Mouse (Mus musculus): Measurements from ENCODE around the gene Smg5. TPM values are rescaled to one million over a fixed set of nuclear protein-coding genes. Genes with fewer than 3 reads are reported as not detected.
"Not testable (repeated sequence)": the region's sequence is repeated elsewhere in the genome, so short reads cannot be mapped to it uniquely, and the experiment has no call there.

Gene Smg5
- polyA plus RNA-seq, 1 experiment from 2014 or later = 58.4 TPM

DNA sequence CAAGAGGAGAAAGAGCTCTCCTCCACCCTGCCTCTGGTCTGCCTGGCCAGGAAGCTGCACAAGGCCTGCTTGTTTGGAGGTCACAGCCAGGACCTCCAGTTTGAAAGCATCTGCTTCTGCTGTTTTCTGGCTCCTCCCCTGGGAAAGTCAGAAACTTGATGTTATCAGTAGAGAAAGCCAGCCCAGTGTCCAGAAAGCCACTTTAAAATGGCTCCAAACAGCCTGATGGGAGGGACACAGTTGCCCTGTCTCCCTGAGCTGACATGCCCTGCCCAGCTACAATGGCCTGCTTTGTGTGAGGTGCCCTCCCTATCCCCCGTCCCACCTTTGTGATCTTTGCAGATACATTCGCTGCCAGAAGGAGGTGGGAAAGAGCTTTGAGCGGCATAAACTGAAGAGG, 23.9 kb downstream of the Smg5 start:
- Histone ChIP-seq H3K9me3 (no peaks in the 10 kb centered on the region), H3K4me3 (no peak overlapping the region), H3K27ac (no peak overlapping the region), H3K27me3 (peaks cover 10% of the 10 kb centered on the region), H3K36me3 (peaks cover 78% of the 10 kb centered on the region), H3K9ac (no peak overlapping the region), H3K4me1 (peaks cover 9% of the 10 kb centered on the region), H3K4me2 (replicated peaks) (no peak overlapping the region)
- ATAC-seq (ENCODE audit: low FRiP score, low read depth) = no peak
- WGBS = 79% methylated on average over 3 of the region's 3 CpGs

DNA sequence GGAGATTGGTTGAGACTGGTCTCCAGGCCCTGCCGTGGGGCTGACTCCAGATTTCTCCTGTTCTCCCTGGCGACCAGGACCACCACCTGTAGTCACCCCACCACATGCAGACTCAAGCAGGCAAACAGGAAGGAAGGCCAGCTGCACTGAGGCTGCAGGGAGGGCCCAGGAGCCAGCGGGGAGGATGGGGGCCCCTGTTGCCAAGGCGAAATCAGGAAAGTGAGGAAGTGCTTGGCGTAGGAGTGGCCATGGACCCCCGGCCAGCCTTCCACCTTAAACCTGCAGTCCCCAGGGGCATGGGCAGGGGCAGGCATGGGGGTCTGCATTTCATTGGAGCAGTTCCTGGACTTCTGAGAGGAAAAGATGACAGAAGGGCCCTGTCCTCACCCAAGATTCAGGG, 25.0 kb downstream of the Smg5 start:
- H3K4me2 ChIP-seq (replicated peaks) = no peak overlapping the region
- H3K4me1 ChIP-seq = peaks cover 9% of the 10 kb centered on the region
- H3K36me3 ChIP-seq = peaks cover 67% of the 10 kb centered on the region
- 77% methylated on average over 6 of the region's 6 CpGs for WGBS
- peaks cover 21% of the 10 kb centered on the region for H3K27me3 ChIP-seq
- H3K27ac ChIP-seq = no peak overlapping the region
- no peak overlapping the region for H3K9ac ChIP-seq
- no peak for ATAC-seq (ENCODE audit: low FRiP score, low read depth)
- no peaks in the 10 kb centered on the region for H3K9me3 ChIP-seq
- H3K4me3 ChIP-seq = no peak overlapping the region

DNA sequence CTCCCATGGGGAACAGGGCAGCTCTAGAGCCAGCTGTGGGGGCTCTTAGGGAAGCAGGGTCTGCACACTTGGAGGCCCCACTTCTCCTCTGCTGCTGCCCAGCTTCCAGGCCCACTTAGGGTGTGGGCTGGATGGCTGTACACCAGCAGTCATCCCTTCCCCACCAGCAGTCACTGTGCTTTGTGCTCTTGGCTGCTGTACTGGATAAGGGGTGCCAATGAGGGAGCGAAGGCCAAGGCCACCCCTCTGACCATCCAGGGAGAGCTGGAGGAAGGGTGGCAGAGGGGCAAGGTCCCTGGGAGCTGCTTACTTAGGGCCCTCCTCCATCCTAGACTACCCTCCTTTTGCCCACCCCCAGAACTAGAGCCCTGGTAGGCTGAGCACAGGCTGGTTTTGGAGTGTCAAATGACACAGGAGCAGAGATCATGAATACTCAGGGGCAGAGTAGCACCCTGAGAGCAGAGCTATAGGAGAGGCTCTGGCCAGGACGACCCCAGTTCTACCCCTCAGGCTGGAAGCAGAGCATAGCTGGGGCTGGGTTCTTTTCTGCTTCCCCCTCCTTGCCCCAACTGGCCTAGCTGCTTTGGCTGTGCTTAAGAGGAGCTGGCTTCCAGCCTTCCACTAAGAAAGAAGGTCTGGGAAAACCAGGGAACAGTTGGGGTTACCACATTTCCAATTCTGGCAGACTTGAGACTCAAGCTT, 25.7 kb downstream of the Smg5 start:
- no peaks in the 10 kb centered on the region for H3K9me3 ChIP-seq
- 84% methylated on average over 2 of the region's 2 CpGs for WGBS
- peaks cover 26% of the 10 kb centered on the region for H3K27me3 ChIP-seq
- peaks cover 9% of the 10 kb centered on the region for H3K4me1 ChIP-seq
- H3K36me3 ChIP-seq = peaks cover 60% of the 10 kb centered on the region
- no peak overlapping the region for H3K9ac ChIP-seq
- ATAC-seq (ENCODE audit: low FRiP score, low read depth) = no peak
- H3K4me3 ChIP-seq = no peak overlapping the region
- H3K4me2 ChIP-seq (replicated peaks) = no peak overlapping the region
- H3K27ac ChIP-seq = no peak overlapping the region; the same call in 1 of the 2 replicates

DNA sequence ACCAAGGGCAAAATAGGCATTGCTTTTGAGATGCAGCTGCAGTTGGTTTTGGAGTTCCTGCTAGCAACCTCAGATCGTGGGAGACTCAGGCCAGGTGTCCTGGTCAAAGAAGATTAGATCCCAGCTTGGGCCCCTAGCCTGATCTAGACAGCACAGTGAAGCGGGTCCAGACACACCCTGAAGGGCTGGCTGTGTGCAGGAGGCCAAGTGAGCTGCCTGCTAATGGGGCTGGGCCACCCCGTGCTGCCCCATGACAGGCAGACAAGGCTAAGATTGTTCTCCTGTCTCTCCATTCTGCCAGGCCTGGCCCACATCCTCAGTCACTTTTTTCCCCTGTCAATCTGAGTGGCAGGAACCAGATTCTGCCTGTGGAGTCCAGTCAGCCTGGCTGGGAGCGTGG, 27.6 kb downstream of the Smg5 start:
- Histone ChIP-seq H3K4me2 (replicated peaks) (no peak overlapping the region), H3K27ac (peak overlapping the region; percentile 52; the same call in 1 of the 2 replicates)
- ATAC-seq (ENCODE audit: low FRiP score, low read depth) = no peak

DNA sequence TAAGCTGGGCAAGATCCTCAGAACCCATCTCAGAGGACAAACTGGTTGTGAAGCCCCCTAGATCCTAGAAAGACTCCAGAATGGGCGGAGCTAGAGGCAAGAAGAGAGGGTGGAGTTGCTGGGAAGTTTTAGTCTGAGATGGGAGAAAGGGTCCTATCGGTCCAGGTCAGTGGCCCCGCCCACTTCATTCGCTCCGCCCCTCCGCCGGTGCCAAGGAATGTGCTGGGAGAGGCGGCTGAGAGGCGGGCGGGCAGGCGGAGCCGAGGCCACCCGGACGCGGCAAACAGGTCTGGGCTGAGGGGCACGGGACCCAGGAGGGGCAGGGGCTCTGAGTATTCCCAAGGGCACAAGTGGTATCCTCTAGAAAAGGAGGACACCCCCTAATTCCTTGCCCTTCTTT, 28.3 kb downstream of the Smg5 start, which contains the start of gene Paqr6:
Gene Paqr6 (plus strand): TSS at position 248 of the 400 bp plus-strand sequence.
- Histone ChIP-seq H3K4me2 (replicated peaks) (peak within 1 kb of the TSS; percentile 49), H3K36me3 (peaks cover 34% of the 10 kb centered on the region), H3K9ac (peak within 1 kb of the TSS; percentile 48), H3K4me3 (peak within 1 kb of the TSS; percentile 25), H3K9me3 (no peaks in the 10 kb centered on the region), H3K27ac (peak within 1 kb of the TSS; percentile 52; the same call in 1 of the 2 replicates), H3K4me1 (peaks cover 9% of the 10 kb centered on the region), H3K27me3 (peaks cover 26% of the 10 kb centered on the region)
- WGBS = 2% methylated on average over 16 of the region's 16 CpGs
- 0 out of 2 replicates have a peak, but pooled peaks have one; percentile 19 for ATAC-seq (ENCODE audit: low FRiP score, low read depth)

More for the DNA sequence above, 27.6 kb downstream of the Smg5 start:
- H3K9ac ChIP-seq = peak overlapping the region; percentile 20; the same call in 1 of the 2 replicates
- peaks cover 9% of the 10 kb centered on the region for H3K4me1 ChIP-seq
- no peak overlapping the region for H3K4me3 ChIP-seq
- WGBS = 57% methylated on average over 4 of the region's 4 CpGs
- H3K27me3 ChIP-seq = peaks cover 26% of the 10 kb centered on the region
- H3K36me3 ChIP-seq = peaks cover 40% of the 10 kb centered on the region
- H3K9me3 ChIP-seq = no peaks in the 10 kb centered on the region

DNA sequence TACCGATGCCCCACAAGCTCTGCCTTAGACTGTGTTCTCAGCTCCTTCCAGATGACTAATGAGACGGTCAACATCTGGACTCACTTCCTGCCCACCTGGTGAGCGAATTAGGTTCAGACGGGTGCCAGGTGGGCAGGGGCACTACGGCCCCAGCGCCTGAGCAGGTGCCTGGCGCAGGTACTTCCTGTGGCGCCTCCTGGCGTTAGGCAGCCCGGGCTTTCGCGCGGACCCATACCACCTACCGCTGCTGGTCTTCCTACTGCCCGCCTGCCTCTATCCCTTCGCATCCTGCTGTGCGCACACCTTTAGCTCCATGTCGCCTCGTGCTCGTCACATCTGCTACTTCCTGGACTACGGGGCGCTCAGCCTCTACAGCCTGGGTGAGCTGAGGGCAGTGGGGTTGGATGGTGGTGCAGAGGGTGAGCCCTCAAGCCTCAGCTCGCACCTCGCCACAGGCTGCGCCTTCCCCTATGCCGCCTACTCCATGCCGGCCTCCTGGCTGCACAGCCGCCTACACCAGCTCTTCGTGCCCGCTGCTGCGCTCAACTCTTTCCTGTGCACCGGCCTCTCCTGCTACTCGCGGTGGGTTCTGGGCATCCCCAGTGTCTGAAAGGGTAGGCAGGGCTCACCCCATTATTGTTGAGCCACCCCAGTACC, 29.8 kb downstream of the Smg5 start:
- H3K36me3 ChIP-seq = peaks cover 19% of the 10 kb centered on the region
- H3K4me3 ChIP-seq = no peak overlapping the region
- 31% methylated on average over 34 of the region's 34 CpGs for WGBS
- H3K9me3 ChIP-seq = peaks cover 10% of the 10 kb centered on the region
- H3K27ac ChIP-seq = no peak overlapping the region
- peaks cover 26% of the 10 kb centered on the region for H3K27me3 ChIP-seq
- no peak for ATAC-seq (ENCODE audit: low FRiP score, low read depth)
- no peak overlapping the region for H3K9ac ChIP-seq
- H3K4me1 ChIP-seq = peaks cover 9% of the 10 kb centered on the region
- H3K4me2 ChIP-seq (replicated peaks) = no peak overlapping the region; the same call in 1 of the 2 replicates

DNA sequence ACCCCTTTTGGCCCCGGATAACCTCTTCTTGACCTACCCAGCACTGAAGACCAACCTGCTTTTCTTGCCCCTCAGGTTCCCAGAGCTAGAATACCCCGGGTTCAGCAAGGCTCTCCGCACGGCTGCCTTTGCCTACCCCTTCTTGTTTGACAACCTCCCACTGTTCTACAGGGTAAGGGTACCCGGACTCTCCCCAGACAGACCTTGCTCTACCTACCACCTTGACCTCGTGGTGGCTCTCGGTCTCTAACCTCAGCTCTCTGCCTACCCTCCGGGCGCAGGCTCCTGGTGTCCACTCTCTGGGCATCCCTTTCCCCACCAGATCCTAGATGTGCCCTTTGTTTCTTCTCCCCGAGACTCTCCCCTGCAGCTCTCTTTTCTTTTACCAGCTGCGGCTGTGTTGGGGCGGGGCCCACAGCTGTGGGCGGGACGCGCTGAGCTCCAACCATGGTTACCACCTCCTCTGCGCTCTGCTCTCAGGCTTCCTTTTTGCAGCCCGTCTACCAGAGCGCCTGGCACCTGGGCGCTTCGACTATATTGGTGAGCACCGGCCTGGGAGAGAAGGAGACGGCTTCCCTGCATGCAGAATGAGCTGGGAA, 30.9 kb downstream of the Smg5 start:
- not testable (repeated sequence) for H3K27ac ChIP-seq, H3K9me3 ChIP-seq, H3K36me3 ChIP-seq, H3K4me1 ChIP-seq, H3K9ac ChIP-seq
- 8% methylated on average over 22 of the region's 22 CpGs for WGBS
- peak; percentile 86 for ATAC-seq (ENCODE audit: low FRiP score, low read depth)
- H3K27me3 ChIP-seq = peaks cover 26% of the 10 kb centered on the region
- H3K4me3 ChIP-seq = peak overlapping the region; percentile 31
- H3K4me2 ChIP-seq (replicated peaks) = peak overlapping the region; percentile 58

DNA sequence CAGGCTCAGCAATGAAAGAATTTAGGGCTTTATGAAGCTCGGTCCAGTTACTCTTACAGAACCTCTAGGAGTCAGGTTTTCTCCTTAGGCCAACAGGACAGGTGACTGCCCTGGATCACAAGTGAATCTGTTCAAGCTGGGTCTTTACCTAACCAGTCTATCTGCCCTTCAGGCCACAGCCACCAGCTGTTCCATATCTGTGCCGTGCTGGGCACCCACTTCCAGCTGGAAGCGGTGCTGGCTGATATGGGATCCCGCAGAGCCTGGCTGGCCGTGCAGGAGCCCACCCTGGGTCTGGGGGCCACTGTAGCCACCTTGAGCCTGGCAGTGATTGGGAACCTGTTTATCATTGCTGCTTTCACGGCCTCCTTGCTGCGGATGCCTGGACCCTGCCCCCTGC, 31.5 kb downstream of the Smg5 start:
- Histone ChIP-seq H3K4me2 (replicated peaks) (peak overlapping the region; percentile 58), H3K27me3 (peaks cover 26% of the 10 kb centered on the region)
- H3K4me1 ChIP-seq; H3K36me3 ChIP-seq; H3K9me3 ChIP-seq; H3K9ac ChIP-seq; H3K27ac ChIP-seq; H3K4me3 ChIP-seq; ATAC-seq (ENCODE audit: low FRiP score, low read depth): not testable (repeated sequence)
- WGBS = 50% methylated on average over 3 of the region's 7 CpGs

DNA sequence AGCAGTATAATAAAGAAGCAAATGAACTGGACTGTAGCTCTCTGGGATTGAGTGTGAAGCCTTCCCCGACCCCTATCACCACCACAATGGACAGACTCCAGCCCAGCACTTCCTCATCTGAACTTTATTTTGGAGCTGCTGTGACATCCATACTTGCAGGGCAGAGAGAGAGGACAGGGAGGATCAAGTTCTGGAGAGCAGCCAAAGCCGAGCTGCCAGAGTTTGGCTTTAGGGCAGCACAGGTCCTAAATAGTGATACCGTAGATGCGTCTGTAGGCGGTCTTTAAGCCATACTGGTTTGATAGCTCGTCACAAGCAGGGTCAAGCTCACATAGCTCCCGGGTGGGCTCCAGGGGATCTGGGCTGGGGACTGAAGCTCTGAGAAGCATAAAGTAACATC, 32.5 kb downstream of the Smg5 start:
- H3K27me3 ChIP-seq = peaks cover 26% of the 10 kb centered on the region
- H3K9ac ChIP-seq; H3K36me3 ChIP-seq; H3K4me2 ChIP-seq (replicated peaks); H3K4me3 ChIP-seq; H3K4me1 ChIP-seq; ATAC-seq (ENCODE audit: low FRiP score, low read depth); H3K9me3 ChIP-seq; H3K27ac ChIP-seq: not testable (repeated sequence)
- 84% methylated on average over 7 of the region's 7 CpGs for WGBS

DNA sequence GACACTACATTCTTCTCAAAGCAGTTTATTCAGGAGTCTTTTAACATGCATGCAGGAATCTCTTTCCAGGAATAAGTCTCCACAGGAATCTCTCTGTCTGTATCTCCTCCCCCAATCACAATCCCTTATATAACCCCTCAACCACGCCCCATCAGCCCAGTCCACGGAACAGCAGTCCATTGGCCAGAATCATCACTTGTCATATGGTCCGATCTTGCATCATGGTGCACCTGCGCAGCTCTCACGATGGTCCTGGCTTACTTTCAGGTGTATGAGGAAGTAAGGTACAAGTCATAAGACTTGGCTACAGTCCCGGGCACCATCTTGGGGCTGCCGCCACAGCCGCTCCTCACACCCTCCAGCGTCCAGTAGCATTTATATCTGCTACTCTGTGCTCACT, 36.6 kb downstream of the Smg5 start, which contains the start of gene Bglap3:
Gene Bglap3 (minus strand): TSS at position 101 of the 400 bp plus-strand sequence.
- H3K4me2 ChIP-seq (replicated peaks); H3K9ac ChIP-seq; H3K27ac ChIP-seq; H3K36me3 ChIP-seq; H3K4me3 ChIP-seq; ATAC-seq (ENCODE audit: low FRiP score, low read depth); H3K4me1 ChIP-seq; H3K9me3 ChIP-seq; H3K27me3 ChIP-seq: not testable (repeated sequence)
- 90% methylated on average over 9 of the region's 9 CpGs for WGBS

DNA sequence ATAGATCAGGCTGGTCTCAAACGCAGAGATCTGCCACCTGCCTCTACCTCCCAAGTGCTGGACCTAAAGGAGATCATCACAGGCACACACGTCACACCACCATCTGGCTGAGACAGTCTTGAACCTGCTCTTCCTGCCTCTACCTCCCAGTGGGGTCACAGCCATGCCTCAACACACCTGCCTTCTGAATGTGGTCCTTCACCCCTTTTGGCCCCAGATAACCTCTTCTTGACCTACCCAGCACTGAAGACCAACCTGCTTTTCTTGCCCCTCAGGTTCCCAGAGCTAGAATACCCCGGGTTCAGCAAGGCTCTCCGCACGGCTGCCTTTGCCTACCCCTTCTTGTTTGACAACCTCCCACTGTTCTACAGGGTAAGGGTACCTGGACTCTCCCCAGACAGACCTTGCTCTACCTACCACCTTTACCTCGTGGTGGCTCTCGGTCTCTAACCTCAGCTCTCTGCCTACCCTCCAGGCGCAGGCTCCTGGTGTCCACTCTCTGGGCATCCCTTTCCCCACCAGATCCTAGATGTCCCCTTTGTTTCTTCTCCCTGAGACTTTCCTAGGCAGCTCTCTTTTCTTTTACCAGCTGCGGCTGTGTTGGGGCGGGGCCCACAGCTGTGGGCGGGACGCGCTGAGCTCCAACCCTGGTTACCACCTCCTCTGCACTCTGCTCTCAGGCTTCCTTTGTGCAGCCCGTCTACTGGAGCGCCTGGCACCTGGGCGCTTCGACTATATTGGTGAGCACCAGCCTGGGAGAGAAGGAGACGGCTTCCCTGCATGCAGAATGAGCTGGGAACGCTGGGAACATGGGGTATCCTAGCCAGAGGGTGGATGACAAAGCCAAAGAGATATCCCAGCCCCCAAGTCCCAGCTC, 39.9 kb downstream of the Smg5 start:
- H3K27me3 ChIP-seq, H3K36me3 ChIP-seq, H3K9me3 ChIP-seq, H3K4me1 ChIP-seq: not testable (repeated sequence)
- peak; percentile 92 for ATAC-seq (ENCODE audit: low FRiP score, low read depth)
- H3K27ac ChIP-seq = peak overlapping the region; percentile 15; the same call in 1 of the 2 replicates
- peak overlapping the region; percentile 32 for H3K9ac ChIP-seq
- WGBS = 16% methylated on average over 19 of the region's 19 CpGs
- H3K4me2 ChIP-seq (replicated peaks) = peak overlapping the region; percentile 61
- peak overlapping the region; percentile 29 for H3K4me3 ChIP-seq

Data from limb, embryonic 13.5 days (tissue).